In the genomic region with DNA sequence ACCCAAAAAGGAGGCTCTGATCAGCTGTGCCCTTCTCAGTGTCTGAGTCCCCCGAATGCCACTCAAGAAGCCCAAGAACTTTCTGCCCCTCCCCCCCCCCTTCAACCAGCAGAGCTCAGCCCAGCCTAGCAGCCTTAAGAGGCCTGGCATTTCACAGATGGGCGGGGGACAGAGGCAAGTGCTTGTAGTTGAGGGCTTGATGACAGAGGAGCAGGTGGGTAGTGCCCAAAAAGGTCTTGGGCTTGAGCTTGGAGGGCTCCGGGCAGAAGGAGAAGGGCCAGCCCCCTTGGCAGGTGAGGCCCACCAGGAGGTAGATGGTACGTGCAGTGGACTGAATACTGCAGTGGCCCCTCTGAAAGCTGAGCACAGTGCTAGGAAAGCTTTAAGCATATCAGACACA, we compare ENCODE assay signal across 11 mouse cellular contexts. TPM values are rescaled to one million over a fixed set of nuclear protein-coding genes. Genes with fewer than 3 reads are reported as not detected.
DNase-seq lines count a peak whose midpoint lies in the region; ATAC-seq and TF ChIP-seq lines count a peak whose summit lies in the region.
"Had no signal": no experiment of that assay in that cellular context is flagged by ENCODE, and none has a peak within 500 bp of the region (broad histone marks: within the 10 kb centered on the region; RNA-seq: fewer than 3 reads in every experiment).

No protein-coding gene starts in this region.

- no peaks in the 10 kb centered on the region for H3K9me3 ChIP-seq in forebrain, embryonic 10.5 days
- H3K9me3 ChIP-seq in forebrain, embryonic 11.5 days (ENCODE audit: control insufficient read depth, low read length) = no peaks in the 10 kb centered on the region
- H3K9me3 ChIP-seq in liver, embryonic 13.5 days (replicated peaks) = no peaks in the 10 kb centered on the region

- H3K79me2 ChIP-seq in myocyte (ENCODE audit: control insufficient read depth, insufficient read depth) = peaks cover 56% of the 10 kb centered on the region

- peaks cover 50% of the 10 kb centered on the region for H3K4me1 ChIP-seq in forebrain, embryonic 10.5 days
- peaks cover 12% of the 10 kb centered on the region; the same call in 1 of the 2 replicates for H3K4me1 ChIP-seq in forebrain, embryonic 11.5 days (replicated peaks; ENCODE audit: control insufficient read depth, insufficient read depth, low read length)
- peaks cover 67% of the 10 kb centered on the region for H3K4me1 ChIP-seq in liver, embryonic 13.5 days (replicated peaks)

- no peak for ATAC-seq in forebrain, embryonic 11.5 days (replicated peaks; ENCODE audit: low FRiP score)
- no peak for ATAC-seq in liver, embryonic 13.5 days (ENCODE audit: low read depth)

- H3K4me3 ChIP-seq in forebrain, embryonic 10.5 days = peak overlapping the region; percentile 96
- H3K4me3 ChIP-seq in forebrain, embryonic 11.5 days (ENCODE audit: low read depth, low read length) = no peak overlapping the region
- H3K4me3 ChIP-seq in liver, embryonic 13.5 days (replicated peaks) = no peak overlapping the region; the same call in 1 of the 2 replicates
- peak overlapping the region; percentile 82 for H3K4me3 ChIP-seq in myocyte

- H3K27me3 ChIP-seq in forebrain, embryonic 10.5 days (ENCODE audit: poor library complexity, severe bottlenecking) = no peaks in the 10 kb centered on the region
- no peaks in the 10 kb centered on the region for H3K27me3 ChIP-seq in forebrain, embryonic 11.5 days (ENCODE audit: control insufficient read depth, insufficient read depth, low read length)
- no peaks in the 10 kb centered on the region for H3K27me3 ChIP-seq in liver, embryonic 13.5 days
- no peaks in the 10 kb centered on the region for H3K27me3 ChIP-seq in myocyte (ENCODE audit: control insufficient read depth, insufficient read depth, insufficient read length)

- no peak overlapping the region for H3K9ac ChIP-seq in forebrain, embryonic 11.5 days (ENCODE audit: low read length)
- H3K9ac ChIP-seq in liver, embryonic 13.5 days = peak overlapping the region; percentile 13; the same call in 1 of the 2 replicates

- no peak overlapping the region for H3K27ac ChIP-seq in forebrain, embryonic 10.5 days
- no peak overlapping the region for H3K27ac ChIP-seq in forebrain, embryonic 11.5 days (ENCODE audit: low read depth, low read length)
- no peak overlapping the region for H3K27ac ChIP-seq in liver, embryonic 13.5 days

- no peak for TF ChIP-seq POLR2A in myocyte (IDR thresholded peaks at IDR 0.05; ENCODE audit: insufficient read length, low read depth)

- H3K4me2 ChIP-seq in forebrain, embryonic 11.5 days (ENCODE audit: low read depth, low read length, severe bottlenecking) = no peak overlapping the region; the same call in 1 of the 2 replicates
- H3K4me2 ChIP-seq in liver, embryonic 13.5 days = peak overlapping the region; percentile 96; the same call in 1 of the 2 replicates
- H3K4me2 ChIP-seq in myocyte (ENCODE audit: low read depth) = peak overlapping the region; percentile 90

- no peak overlapping the region for H3ac ChIP-seq in myocyte (ENCODE audit: control insufficient read depth, insufficient read length)

- H3K36me3 ChIP-seq in forebrain, embryonic 10.5 days (replicated peaks) = peaks cover 37% of the 10 kb centered on the region
- H3K36me3 ChIP-seq in forebrain, embryonic 11.5 days (ENCODE audit: control insufficient read depth, insufficient read depth, low read length) = no peaks in the 10 kb centered on the region; the same call in 1 of the 2 replicates
- H3K36me3 ChIP-seq in liver, embryonic 13.5 days = peaks cover 17% of the 10 kb centered on the region
- H3K36me3 ChIP-seq in myocyte (ENCODE audit: control insufficient read depth, insufficient read depth) = no peaks in the 10 kb centered on the region

- WGBS in forebrain, embryonic 10.5 days = 87% methylated on average over 4 of the region's 4 CpGs
- 74% methylated on average over 4 of the region's 4 CpGs for WGBS in forebrain, embryonic 11.5 days
- 71% methylated on average over 4 of the region's 4 CpGs for WGBS in liver, embryonic 13.5 days (ENCODE audit: insufficient replicate concordance)

- DNase-seq in forebrain, embryonic 10.5 days (ENCODE audit: extremely low spot score, low spot score) = no peak
- no peak for DNase-seq in forebrain, embryonic 11.5 days (ENCODE audit: low spot score)
- no peak for DNase-seq in liver, embryonic 13.5 days
- DNase-seq in liver = no peak
- peak; percentile 64 to 72 for DNase-seq in lung, adult 18-20 months
- no peak for DNase-seq in embryo, embryonic 11 days
- DNase-seq in gastrocnemius, postnatal 25 days = no peak
- DNase-seq: kidney, postnatal 4 days; spleen, adult 18-20 months had no signal

TF ChIP-seq in myocyte, 11 proteins besides CTCF, POLR2A, EP300 and RAD21:
- TF ChIP-seq MYOG (IDR thresholded peaks at IDR 0.05; ENCODE audit: control insufficient read depth in 1 of 3, insufficient read depth in 1 of 3, insufficient read length in 2 of 3, low read depth in 2 of 3) = peak in 1 of 3 experiments; percentile 18
- TF ChIP-seq MYOD1 (IDR thresholded peaks at IDR 0.05; ENCODE audit: control insufficient read depth in 1 of 3, insufficient read length in 2 of 3, low read depth in 2 of 3) = no peak

RNA-seq across cellular contexts. Expression of a gene that starts 1.7 kb away (rescaled TPM):
- polyA plus RNA-seq in forebrain, embryonic 10.5 days (2016; fragmentation: Nextera tagmentation; extraction: Ambion mirVana) = 148 and 158 TPM in 2 replicates
- 171 and 189 TPM in 2 replicates for polyA plus RNA-seq in forebrain, embryonic 11.5 days (2014; fragmentation: Nextera tagmentation; extraction: Ambion mirVana)
- 50.5 and 52.3 TPM in 2 replicates for polyA plus RNA-seq in liver, embryonic 13.5 days (2015; fragmentation: Nextera tagmentation; extraction: Ambion mirVana)
- 181 TPM for polyA plus RNA-seq in myocyte (2012; fragmentation: generic; extraction: Trizol)
- 100 to 1,000 TPM; 163 to 177 TPM for total RNA-seq in gastrocnemius, postnatal 25 days (2021)

RNA-seq across cellular contexts. Expression of a gene that starts 19.2 kb away (rescaled TPM):
- 112 and 114 TPM in 2 replicates for polyA plus RNA-seq in forebrain, embryonic 10.5 days (2016; fragmentation: Nextera tagmentation; extraction: Ambion mirVana)
- 92.7 and 94.0 TPM in 2 replicates for polyA plus RNA-seq in forebrain, embryonic 11.5 days (2014; fragmentation: Nextera tagmentation; extraction: Ambion mirVana)
- 114 and 126 TPM in 2 replicates for polyA plus RNA-seq in liver, embryonic 13.5 days (2015; fragmentation: Nextera tagmentation; extraction: Ambion mirVana)
- polyA plus RNA-seq in myocyte (2012; fragmentation: generic; extraction: Trizol) = 36.8 TPM
- under 1 TPM; 0.54 to 0.96 TPM for total RNA-seq in gastrocnemius, postnatal 25 days (2021)

RNA-seq across cellular contexts. Expression of a gene that starts 19.5 kb away (rescaled TPM):
- polyA plus RNA-seq in forebrain, embryonic 10.5 days (2016; fragmentation: Nextera tagmentation; extraction: Ambion mirVana) = 0.94 and 1.2 TPM in 2 replicates
- 0.92 and 1.2 TPM in 2 replicates for polyA plus RNA-seq in forebrain, embryonic 11.5 days (2014; fragmentation: Nextera tagmentation; extraction: Ambion mirVana)
- 0.18 and 0.22 TPM in 2 replicates for polyA plus RNA-seq in liver, embryonic 13.5 days (2015; fragmentation: Nextera tagmentation; extraction: Ambion mirVana)
- polyA plus RNA-seq in myocyte (2012; fragmentation: generic; extraction: Trizol) = 0.11 TPM
- under 1 TPM; 0.24 to 0.26 TPM for total RNA-seq in gastrocnemius, postnatal 25 days (2021)

RNA-seq across cellular contexts. Expression of a gene that starts 23.0 kb away (rescaled TPM):
- polyA plus RNA-seq in forebrain, embryonic 10.5 days (2016; fragmentation: Nextera tagmentation; extraction: Ambion mirVana) = 10.2 and 10.3 TPM in 2 replicates
- polyA plus RNA-seq in forebrain, embryonic 11.5 days (2014; fragmentation: Nextera tagmentation; extraction: Ambion mirVana) = 12.3 and 16.8 TPM in 2 replicates
- polyA plus RNA-seq in liver, embryonic 13.5 days (2015; fragmentation: Nextera tagmentation; extraction: Ambion mirVana) = 5.8 and 6.9 TPM in 2 replicates
- polyA plus RNA-seq in myocyte (2012; fragmentation: generic; extraction: Trizol) = 30.6 TPM
- total RNA-seq in gastrocnemius, postnatal 25 days (2021) = 10 to 100 TPM; 15.6 to 16.7 TPM

RNA-seq across cellular contexts. Expression of a gene that starts 26.8 kb away (rescaled TPM):
- polyA plus RNA-seq in forebrain, embryonic 10.5 days (2016; fragmentation: Nextera tagmentation; extraction: Ambion mirVana) = 0.49 and 0.63 TPM in 2 replicates
- 0.87 and 0.90 TPM in 2 replicates for polyA plus RNA-seq in forebrain, embryonic 11.5 days (2014; fragmentation: Nextera tagmentation; extraction: Ambion mirVana)
- 0.38 and 0.57 TPM in 2 replicates for polyA plus RNA-seq in liver, embryonic 13.5 days (2015; fragmentation: Nextera tagmentation; extraction: Ambion mirVana)
- 0.29 TPM for polyA plus RNA-seq in myocyte (2012; fragmentation: generic; extraction: Trizol)
- total RNA-seq in gastrocnemius, postnatal 25 days (2021) = under 1 TPM; 0.33 to 0.35 TPM
- total RNA-seq: monocyte, adult 5-6 weeks had no signal

Comparison
In these comparisons a context has a peak if more than half of its experiments do, and no peak if none do; other contexts are left out.
1. H3K4me3 ChIP-seq: peak in forebrain, embryonic 10.5 days (single experiment) and myocyte (single experiment); none in forebrain, embryonic 11.5 days (single experiment) and liver, embryonic 13.5 days (single experiment).
2. DNase-seq: peak in lung, adult 18-20 months (2 of 2); none in forebrain, embryonic 10.5 days (single experiment), forebrain, embryonic 11.5 days (single experiment), liver, embryonic 13.5 days (single experiment), liver (single experiment), embryo, embryonic 11 days (single experiment) and gastrocnemius, postnatal 25 days (single experiment).